Mouse (Mus musculus): ENCODE results near the gene Mylk2. TPM values are rescaled to one million over a fixed set of nuclear protein-coding genes. Genes with fewer than 3 reads are reported as not detected.

Mylk2 gene
- polyA plus RNA-seq, 1 experiment: 1.0 TPM

GRCm38 (mm10) chr2:152905036-152905829 lies 5.9 kb upstream of the Mylk2 start:
- WGBS: 68% methylated on average over 11 of the region's 11 CpGs
- no peaks in the 10 kb centered on the region for H3K4me1 ChIP-seq (ENCODE audit: control insufficient read depth, insufficient read depth, low read length)
- no peak overlapping the region for H3K4me3 ChIP-seq (replicated peaks; ENCODE audit: control insufficient read depth, low read depth, low read length)
- no peak for TF ChIP-seq CTCF (IDR thresholded peaks at IDR 0.05; ENCODE audit: control insufficient read depth, insufficient read depth, low read length)
- TF ChIP-seq POLR2A (IDR thresholded peaks at IDR 0.05; ENCODE audit: borderline replicate concordance, control insufficient read depth, low read depth, low read length): no peak
- H3K27ac ChIP-seq (ENCODE audit: control insufficient read depth, insufficient read depth, low read depth, low read length, poor library complexity): no peak overlapping the region

- Histone ChIP-seq H3K4me1 (ENCODE audit: control insufficient read depth, insufficient read depth, low read length) (no peaks in the 10 kb centered on the region), H3K27ac (ENCODE audit: control insufficient read depth, insufficient read depth, low read depth, low read length, poor library complexity) (no peak overlapping the region), H3K4me3 (replicated peaks; ENCODE audit: control insufficient read depth, low read depth, low read length) (no peak overlapping the region)
- TF ChIP-seq POLR2A (IDR thresholded peaks at IDR 0.05; ENCODE audit: borderline replicate concordance, control insufficient read depth, low read depth, low read length): no peak
- TF ChIP-seq CTCF (IDR thresholded peaks at IDR 0.05; ENCODE audit: control insufficient read depth, insufficient read depth, low read length): no peak
- 43% methylated on average over 9 of the region's 9 CpGs for WGBS
Observed at GRCm38 (mm10) chr2:152906274-152907037, 4.7 kb upstream of the Mylk2 start.

- H3K4me1 ChIP-seq (ENCODE audit: control insufficient read depth, insufficient read depth, low read length): no peaks in the 10 kb centered on the region
- no peak overlapping the region for H3K4me3 ChIP-seq (replicated peaks; ENCODE audit: control insufficient read depth, low read depth, low read length)
- WGBS: 64% methylated on average over 14 of the region's 14 CpGs
- H3K27ac ChIP-seq (ENCODE audit: control insufficient read depth, insufficient read depth, low read depth, low read length, poor library complexity): no peak overlapping the region
- TF ChIP-seq CTCF (IDR thresholded peaks at IDR 0.05; ENCODE audit: control insufficient read depth, insufficient read depth, low read length) (no peak), POLR2A (IDR thresholded peaks at IDR 0.05; ENCODE audit: borderline replicate concordance, control insufficient read depth, low read depth, low read length) (no peak)
Observed at GRCm38 (mm10) chr2:152907114-152907943, 3.8 kb upstream of the Mylk2 start.

- TF ChIP-seq POLR2A (IDR thresholded peaks at IDR 0.05; ENCODE audit: borderline replicate concordance, control insufficient read depth, low read depth, low read length): no peak
- no peak for TF ChIP-seq CTCF (IDR thresholded peaks at IDR 0.05; ENCODE audit: control insufficient read depth, insufficient read depth, low read length)
- Histone ChIP-seq H3K4me1 (ENCODE audit: control insufficient read depth, insufficient read depth, low read length) (no peaks in the 10 kb centered on the region), H3K4me3 (replicated peaks; ENCODE audit: control insufficient read depth, low read depth, low read length) (no peak overlapping the region), H3K27ac (ENCODE audit: control insufficient read depth, insufficient read depth, low read depth, low read length, poor library complexity) (no peak overlapping the region)
- WGBS: 78% methylated on average over 6 of the region's 6 CpGs
Observed at GRCm38 (mm10) chr2:152909848-152910247, 1.3 kb upstream of the Mylk2 start.

- WGBS: 44% methylated on average over 6 of the region's 6 CpGs
- H3K4me3 ChIP-seq (replicated peaks; ENCODE audit: control insufficient read depth, low read depth, low read length): no peak overlapping the region
- no peak overlapping the region for H3K27ac ChIP-seq (ENCODE audit: control insufficient read depth, insufficient read depth, low read depth, low read length, poor library complexity)
- TF ChIP-seq CTCF (IDR thresholded peaks at IDR 0.05; ENCODE audit: control insufficient read depth, insufficient read depth, low read length) (no peak), POLR2A (IDR thresholded peaks at IDR 0.05; ENCODE audit: borderline replicate concordance, control insufficient read depth, low read depth, low read length) (no peak)
- H3K4me1 ChIP-seq (ENCODE audit: control insufficient read depth, insufficient read depth, low read length): no peaks in the 10 kb centered on the region
Observed at GRCm38 (mm10) chr2:152911432-152911831, 280 bp downstream of the Mylk2 start.

- no peak overlapping the region for H3K4me3 ChIP-seq (replicated peaks; ENCODE audit: control insufficient read depth, low read depth, low read length)
- H3K27ac ChIP-seq (ENCODE audit: control insufficient read depth, insufficient read depth, low read depth, low read length, poor library complexity): no peak overlapping the region
- 37% methylated on average over 7 of the region's 7 CpGs for WGBS
- H3K4me1 ChIP-seq (ENCODE audit: control insufficient read depth, insufficient read depth, low read length): no peaks in the 10 kb centered on the region
- no peak for TF ChIP-seq CTCF (IDR thresholded peaks at IDR 0.05; ENCODE audit: control insufficient read depth, insufficient read depth, low read length)
- TF ChIP-seq POLR2A (IDR thresholded peaks at IDR 0.05; ENCODE audit: borderline replicate concordance, control insufficient read depth, low read depth, low read length): no peak
Observed at GRCm38 (mm10) chr2:152913471-152913870, 2.3 kb downstream of the Mylk2 start.

GRCm38 (mm10) chr2:152914310-152915120 lies 3.4 kb downstream of the Mylk2 start:
- H3K4me1 ChIP-seq (ENCODE audit: control insufficient read depth, insufficient read depth, low read length): no peaks in the 10 kb centered on the region
- TF ChIP-seq POLR2A (IDR thresholded peaks at IDR 0.05; ENCODE audit: borderline replicate concordance, control insufficient read depth, low read depth, low read length) (no peak), CTCF (IDR thresholded peaks at IDR 0.05; ENCODE audit: control insufficient read depth, insufficient read depth, low read length) (peak; percentile 89)

More at GRCm38 (mm10) chr2:152914310-152915120, 3.4 kb downstream of the Mylk2 start:
- Histone ChIP-seq H3K4me3 (replicated peaks; ENCODE audit: control insufficient read depth, low read depth, low read length) (no peak overlapping the region), H3K27ac (ENCODE audit: control insufficient read depth, insufficient read depth, low read depth, low read length, poor library complexity) (no peak overlapping the region)
- under 1% methylated on average over 18 of the region's 18 CpGs for WGBS
